22 mouse cellular contexts compared by ENCODE assay signal in genomic region chr9:35614005-35614404, GRCm38 (mm10). TPM values are rescaled to one million over a fixed set of nuclear protein-coding genes. Genes with fewer than 3 reads are reported as not detected.
DNase-seq lines count a peak whose midpoint lies in the region; ATAC-seq and TF ChIP-seq lines count a peak whose summit lies in the region.
"Had no signal": no experiment of that assay in that cellular context is flagged by ENCODE, and none has a peak within 500 bp of the region (broad histone marks: within the 10 kb centered on the region; RNA-seq: fewer than 3 reads in every experiment).

No protein-coding gene starts in this region.

- 31% methylated on average over 2 of the region's 2 CpGs for WGBS in heart, adult 2 months
- 18% methylated on average over 2 of the region's 2 CpGs for WGBS in heart, embryonic 12.5 days
- WGBS in lung, embryonic 14.5 days: 24% methylated on average over 2 of the region's 2 CpGs

- H3K4me1 ChIP-seq in heart, adult 2 months (ENCODE audit: control insufficient read depth, insufficient read depth, low read length): no peaks in the 10 kb centered on the region
- no peaks in the 10 kb centered on the region for H3K4me1 ChIP-seq in heart, embryonic 12.5 days (replicated peaks)
- no peaks in the 10 kb centered on the region for H3K4me1 ChIP-seq in lung, embryonic 14.5 days (ENCODE audit: insufficient read depth)
- H3K4me1 ChIP-seq: embryonic facial prominence, embryonic 15.5 days; forebrain, embryonic 13.5 days; heart, embryonic 13.5 days; hindbrain, embryonic 13.5 days had no signal

- no peak overlapping the region for H3K4me3 ChIP-seq in heart, adult 2 months
- no peak overlapping the region for H3K4me3 ChIP-seq in heart, embryonic 12.5 days
- no peak overlapping the region for H3K4me3 ChIP-seq in lung, embryonic 14.5 days (ENCODE audit: low read depth, low read length)
- H3K4me3 ChIP-seq: embryonic facial prominence, embryonic 15.5 days; forebrain, embryonic 13.5 days; heart, embryonic 13.5 days; hindbrain, embryonic 13.5 days had no signal

- TF ChIP-seq POLR2A in heart, adult 2 months (IDR thresholded peaks at IDR 0.05; ENCODE audit: insufficient read depth, low read depth, low read length): no peak

- no peak for DNase-seq in heart, adult 2 months
- DNase-seq in lung, embryonic 14.5 days: peak; percentile 18
- DNase-seq in lung, postnatal 14 days: no peak
- DNase-seq in NIH3T3 (ENCODE audit: low read depth): peak; percentile 28
- DNase-seq in splenic B cell, adult 2 months (ENCODE audit: low read depth, low spot score): peak; percentile 19
- no peak for DNase-seq in adrenal gland, postnatal 14 days
- DNase-seq: adrenal gland, postnatal 10 days; cerebellum, postnatal 36 days; gastrocnemius, postnatal 36 days; kidney, adult 9 months; lung, postnatal 36 days; right cerebral cortex, adult 18-20 months; thymus, adult 18-20 months had no signal

- peak; percentile 51 for TF ChIP-seq CTCF in heart, adult 2 months (IDR thresholded peaks at IDR 0.05)
- TF ChIP-seq CTCF in lung, embryonic 14.5 days (IDR thresholded peaks at IDR 0.05; ENCODE audit: low read depth): peak; percentile 43; the same call in 1 of the 2 replicates

- ATAC-seq in heart, embryonic 12.5 days (ENCODE audit: insufficient number of reproducible peaks, low FRiP score): no peak
- no peak for ATAC-seq in lung, embryonic 14.5 days (ENCODE audit: insufficient read depth)
- ATAC-seq: forebrain, embryonic 13.5 days had no signal

- intact Hi-C loops in heart, adult 2 months (cut with DNase I): no loop called here

- H3K9me3 ChIP-seq in heart, embryonic 12.5 days (replicated peaks): no peaks in the 10 kb centered on the region
- H3K9me3 ChIP-seq in lung, embryonic 14.5 days (ENCODE audit: low read depth, low read length): no peaks in the 10 kb centered on the region
- H3K9me3 ChIP-seq: embryonic facial prominence, embryonic 15.5 days; forebrain, embryonic 13.5 days; heart, embryonic 13.5 days; hindbrain, embryonic 13.5 days had no signal

- no peak overlapping the region for H3K9ac ChIP-seq in heart, adult 2 months (ENCODE audit: low read depth, low read length)
- no peak overlapping the region for H3K9ac ChIP-seq in heart, embryonic 12.5 days
- H3K9ac ChIP-seq in lung, embryonic 14.5 days: no peak overlapping the region
- H3K9ac ChIP-seq: embryonic facial prominence, embryonic 15.5 days; forebrain, embryonic 13.5 days; heart, embryonic 13.5 days; hindbrain, embryonic 13.5 days had no signal

- H3K27me3 ChIP-seq in heart, adult 2 months (ENCODE audit: control insufficient read depth, insufficient read depth, low read length): no peaks in the 10 kb centered on the region
- no peaks in the 10 kb centered on the region for H3K27me3 ChIP-seq in heart, embryonic 12.5 days (replicated peaks)
- no peaks in the 10 kb centered on the region for H3K27me3 ChIP-seq in lung, embryonic 14.5 days (ENCODE audit: insufficient read depth, low read length)
- no peaks in the 10 kb centered on the region for H3K27me3 ChIP-seq in splenic B cell, adult 2 months (ENCODE audit: control insufficient read depth, insufficient read depth, low read length, poor library complexity, severe bottlenecking)
- H3K27me3 ChIP-seq: embryonic facial prominence, embryonic 15.5 days; forebrain, embryonic 13.5 days; hindbrain, embryonic 13.5 days had no signal

- no peak overlapping the region for H3K4me2 ChIP-seq in heart, embryonic 12.5 days
- no peak overlapping the region for H3K4me2 ChIP-seq in lung, embryonic 14.5 days
- H3K4me2 ChIP-seq: embryonic facial prominence, embryonic 15.5 days; forebrain, embryonic 13.5 days; heart, embryonic 13.5 days; hindbrain, embryonic 13.5 days had no signal

- no peak overlapping the region for H3K27ac ChIP-seq in heart, adult 2 months
- H3K27ac ChIP-seq in heart, embryonic 12.5 days (ENCODE audit: poor library complexity, severe bottlenecking): no peak overlapping the region
- H3K27ac ChIP-seq in lung, embryonic 14.5 days (ENCODE audit: low read depth): no peak overlapping the region
- H3K27ac ChIP-seq: embryonic facial prominence, embryonic 15.5 days; forebrain, embryonic 13.5 days; heart, embryonic 13.5 days; hindbrain, embryonic 13.5 days had no signal

- no peaks in the 10 kb centered on the region for H3K36me3 ChIP-seq in heart, adult 2 months (ENCODE audit: control insufficient read depth, insufficient read depth, low read length)
- no peaks in the 10 kb centered on the region for H3K36me3 ChIP-seq in heart, embryonic 12.5 days
- H3K36me3 ChIP-seq in lung, embryonic 14.5 days (ENCODE audit: insufficient read depth): no peaks in the 10 kb centered on the region
- H3K36me3 ChIP-seq in splenic B cell, adult 2 months (ENCODE audit: control insufficient read depth, insufficient read depth, low read length, poor library complexity, severe bottlenecking): no peaks in the 10 kb centered on the region
- H3K36me3 ChIP-seq: embryonic facial prominence, embryonic 15.5 days; heart, embryonic 13.5 days; hindbrain, embryonic 13.5 days had no signal

- no peaks in the 10 kb centered on the region for H3K79me2 ChIP-seq in heart, adult 2 months (replicated peaks; ENCODE audit: control insufficient read depth, insufficient read depth, low read length)

- TF ChIP-seq EP300 in heart, adult 2 months (IDR thresholded peaks at IDR 0.05; ENCODE audit: insufficient read depth, low read depth, low read length): no peak

RNA-seq across cellular contexts. Expression of gene Pate4, which starts 2.3 kb away (rescaled TPM):
- total RNA-seq in heart, adult 2 months (2021): not detected
- not detected in 2 replicates for polyA plus RNA-seq in heart, adult 2 months (2012; rRNA removed)
- not detected in 2 replicates for polyA plus RNA-seq in heart, embryonic 12.5 days (2016; fragmentation: Nextera tagmentation; extraction: Ambion mirVana)
- not detected in 2 replicates for polyA plus RNA-seq in lung, embryonic 14.5 days (2014; fragmentation: Nextera tagmentation; extraction: Ambion mirVana)
- total RNA-seq in adrenal gland, postnatal 14 days (2021): not detected in 2 replicates
- total RNA-seq: adrenal gland, postnatal 10 days; gastrocnemius, postnatal 36 days; layer of hippocampus, adult 8-10 months; left cerebral cortex, postnatal 10 days; liver, adult 2 months had no signal
- polyA plus RNA-seq: forebrain, embryonic 13.5 days; heart, embryonic 13.5 days; hindbrain, embryonic 13.5 days; liver, adult 2 months; neural tube, embryonic 14.5 days had no signal

RNA-seq across cellular contexts. Expression of gene Pate3, which starts 34.0 kb away (rescaled TPM):
- not detected for total RNA-seq in heart, adult 2 months (2021)
- polyA plus RNA-seq in heart, adult 2 months (2012; rRNA removed): not detected in 2 replicates
- not detected in 2 replicates for polyA plus RNA-seq in heart, embryonic 12.5 days (2016; fragmentation: Nextera tagmentation; extraction: Ambion mirVana)
- polyA plus RNA-seq in lung, embryonic 14.5 days (2014; fragmentation: Nextera tagmentation; extraction: Ambion mirVana): not detected in 2 replicates
- total RNA-seq in adrenal gland, postnatal 14 days (2021): not detected in 2 replicates
- total RNA-seq: adrenal gland, postnatal 10 days; gastrocnemius, postnatal 36 days; layer of hippocampus, adult 8-10 months; left cerebral cortex, postnatal 10 days; liver, adult 2 months had no signal
- polyA plus RNA-seq: embryonic facial prominence, embryonic 15.5 days; forebrain, embryonic 13.5 days; heart, embryonic 13.5 days; hindbrain, embryonic 13.5 days; liver, adult 2 months; neural tube, embryonic 14.5 days had no signal

RNA-seq across cellular contexts. Expression of gene Hyls1, which starts 43.8 kb away (rescaled TPM):
- total RNA-seq in heart, adult 2 months (2021): 1 to 10 TPM; 1.5 to 2.0 TPM
- 0.68 and 1.3 TPM in 2 replicates for polyA plus RNA-seq in heart, adult 2 months (2012; rRNA removed)
- polyA plus RNA-seq in heart, embryonic 12.5 days (2016; fragmentation: Nextera tagmentation; extraction: Ambion mirVana): 13.6 and 14.9 TPM in 2 replicates
- polyA plus RNA-seq in lung, embryonic 14.5 days (2014; fragmentation: Nextera tagmentation; extraction: Ambion mirVana): 18.0 and 18.7 TPM in 2 replicates
- total RNA-seq in adrenal gland, postnatal 14 days (2021): 4.2 and 5.4 TPM in 2 replicates

RNA-seq across cellular contexts. Expression of gene Pate2, which starts 43.9 kb away (rescaled TPM):
- total RNA-seq in heart, adult 2 months (2021): not detected
- 0.06 TPM in 1 of 2 replicates, not detected in the other for polyA plus RNA-seq in heart, adult 2 months (2012; rRNA removed)
- 0.45 and 0.66 TPM in 2 replicates for polyA plus RNA-seq in heart, embryonic 12.5 days (2016; fragmentation: Nextera tagmentation; extraction: Ambion mirVana)
- polyA plus RNA-seq in lung, embryonic 14.5 days (2014; fragmentation: Nextera tagmentation; extraction: Ambion mirVana): 0.42 and 0.96 TPM in 2 replicates
- total RNA-seq in adrenal gland, postnatal 14 days (2021): 0.26 TPM in 1 of 2 replicates, not detected in the other
- total RNA-seq: gastrocnemius, postnatal 36 days; liver, adult 2 months had no signal
- polyA plus RNA-seq: liver, adult 2 months had no signal

RNA-seq across cellular contexts. Expression of gene Pus3, which starts 55.6 kb away (rescaled TPM):
- total RNA-seq in heart, adult 2 months (2021): 1 to 10 TPM; 6.0 to 6.3 TPM
- 1.8 and 4.1 TPM in 2 replicates for polyA plus RNA-seq in heart, adult 2 months (2012; rRNA removed)
- polyA plus RNA-seq in heart, embryonic 12.5 days (2016; fragmentation: Nextera tagmentation; extraction: Ambion mirVana): 12.3 and 14.0 TPM in 2 replicates
- polyA plus RNA-seq in lung, embryonic 14.5 days (2014; fragmentation: Nextera tagmentation; extraction: Ambion mirVana): 20.0 and 20.8 TPM in 2 replicates
- 14.1 and 16.3 TPM in 2 replicates for total RNA-seq in adrenal gland, postnatal 14 days (2021)

Comparison
In these comparisons a context has a peak if more than half of its experiments do, and no peak if none do; other contexts are left out.
1. DNase-seq: peak in lung, embryonic 14.5 days (single experiment), NIH3T3 (single experiment) and splenic B cell, adult 2 months (single experiment); none in heart, adult 2 months (0 of 2), lung, postnatal 14 days (single experiment) and adrenal gland, postnatal 14 days (single experiment).